Mouse (Mus musculus): ENCODE measurements around the gene Trmt10a. TPM values are rescaled to one million over a fixed set of nuclear protein-coding genes. Genes with fewer than 3 reads are reported as not detected.
A peak's percentile ranks its signal among the peaks of the same experiment; 100 is the strongest.

Trmt10a gene
- total RNA-seq, 1 experiment = 16.2 TPM

- DNase-seq (ENCODE audit: low read depth, low spot score) = no peak
- H3K4me1 ChIP-seq (ENCODE audit: control insufficient read depth in 2 of 2, insufficient read depth in 2 of 2, low read length in 2 of 2, poor library complexity in 1 of 2) = peaks cover 0 to 2% of the 10 kb centered on the region in 2 experiments; a peak in 1 of 4 replicates
- H3K9ac ChIP-seq (ENCODE audit: insufficient read depth, low read depth, low read length, poor library complexity, severe bottlenecking) = peak overlapping the region; percentile 67; the same call in 1 of the 2 replicates
- no peak overlapping the region for H3K27ac ChIP-seq (ENCODE audit: insufficient read depth, low read depth, low read length, poor library complexity, severe bottlenecking)
- H3K36me3 ChIP-seq (ENCODE audit: control insufficient read depth, insufficient read depth, low read length, poor library complexity, severe bottlenecking) = peaks cover 1% of the 10 kb centered on the region; the same call in 1 of the 2 replicates
- H3K4me3 ChIP-seq (ENCODE audit: insufficient read depth in 1 of 2, low read depth in 1 of 2, low read length in 2 of 2, poor library complexity in 1 of 2, severe bottlenecking in 1 of 2) = peak overlapping the region; percentile 46 to 99; a peak in 3 of 4 replicates
- in situ Hi-C loops (cut with MboI; ENCODE audit: low sequenced_read_pairs in 2 of 2, unreplicated experiment in 2 of 2) = loop anchor here (10.0 to 25.0 kb wide), 2 partner anchors 355 to 367 kb away; no protein-coding TSS in a partner anchor
- H3K9me3 ChIP-seq (ENCODE audit: control insufficient read depth, insufficient read depth, low read depth, low read length) = no peaks in the 10 kb centered on the region
- TF ChIP-seq ZNF384 (IDR thresholded peaks at IDR 0.05; ENCODE audit: low read depth, low read length) (no peak), ZC3H11A (IDR thresholded peaks at IDR 0.05; ENCODE audit: borderline replicate concordance, low read depth, low read length) (no peak), CHD2 (IDR thresholded peaks at IDR 0.05; ENCODE audit: low read depth, low read length) (no peak), MAFK (IDR thresholded peaks at IDR 0.05; ENCODE audit: insufficient read depth, low read depth, low read length) (no peak), HCFC1 (IDR thresholded peaks at IDR 0.05; ENCODE audit: borderline replicate concordance, insufficient read depth, low read length) (no peak)
Observed at GRCm38 (mm10) chr3:138142052-138142732, 1.1 kb upstream of the Trmt10a start.

GRCm38 (mm10) chr3:138142733-138143314 lies 424 bp upstream of the Trmt10a start:
- no peak for TF ChIP-seq ZC3H11A (IDR thresholded peaks at IDR 0.05; ENCODE audit: borderline replicate concordance, low read depth, low read length)
- TF ChIP-seq HCFC1 (IDR thresholded peaks at IDR 0.05; ENCODE audit: borderline replicate concordance, insufficient read depth, low read length) = no peak
- no peak for TF ChIP-seq MAFK (IDR thresholded peaks at IDR 0.05; ENCODE audit: insufficient read depth, low read depth, low read length)
- TF ChIP-seq CHD2 (IDR thresholded peaks at IDR 0.05; ENCODE audit: low read depth, low read length) = no peak; the same call in 1 of the 2 replicates
- TF ChIP-seq ZNF384 (IDR thresholded peaks at IDR 0.05; ENCODE audit: low read depth, low read length) = no peak
- peak overlapping the region; percentile 74 for H3K9ac ChIP-seq (ENCODE audit: insufficient read depth, low read depth, low read length, poor library complexity, severe bottlenecking)
- H3K4me1 ChIP-seq (ENCODE audit: control insufficient read depth in 2 of 2, insufficient read depth in 2 of 2, low read length in 2 of 2, poor library complexity in 1 of 2) = peaks cover 0 to 2% of the 10 kb centered on the region in 2 experiments; a peak in 1 of 4 replicates
- no peak for DNase-seq (ENCODE audit: low read depth, low spot score)
- peaks cover 3% of the 10 kb centered on the region; the same call in 1 of the 2 replicates for H3K36me3 ChIP-seq (ENCODE audit: control insufficient read depth, insufficient read depth, low read length, poor library complexity, severe bottlenecking)
- no peak overlapping the region; the same call in 1 of the 2 replicates for H3K27ac ChIP-seq (ENCODE audit: insufficient read depth, low read depth, low read length, poor library complexity, severe bottlenecking)
- in situ Hi-C loops (cut with MboI; ENCODE audit: low sequenced_read_pairs in 2 of 2, unreplicated experiment in 2 of 2) = loop anchor here (10.0 to 25.0 kb wide), 2 partner anchors 356 to 368 kb away; no protein-coding TSS in a partner anchor
- H3K4me3 ChIP-seq (ENCODE audit: insufficient read depth in 1 of 2, low read depth in 1 of 2, low read length in 2 of 2, poor library complexity in 1 of 2, severe bottlenecking in 1 of 2) = peak overlapping the region; percentile 84 to 99
- H3K9me3 ChIP-seq (ENCODE audit: control insufficient read depth, insufficient read depth, low read depth, low read length) = no peaks in the 10 kb centered on the region

GRCm38 (mm10) chr3:138144060-138144641 lies 903 bp downstream of the Trmt10a start:
- no peak for DNase-seq (ENCODE audit: low read depth, low spot score)
- in situ Hi-C loops (cut with MboI; ENCODE audit: low sequenced_read_pairs in 2 of 2, unreplicated experiment in 2 of 2) = loop anchor here (10.0 to 25.0 kb wide), 2 partner anchors 357 to 369 kb away; no protein-coding TSS in a partner anchor
- no peaks in the 10 kb centered on the region for H3K9me3 ChIP-seq (ENCODE audit: control insufficient read depth, insufficient read depth, low read depth, low read length)
- H3K4me1 ChIP-seq (ENCODE audit: control insufficient read depth in 2 of 2, insufficient read depth in 2 of 2, low read length in 2 of 2, poor library complexity in 1 of 2) = peaks cover 0 to 2% of the 10 kb centered on the region in 2 experiments; a peak in 1 of 4 replicates
- peak overlapping the region; percentile 95 to 99 for H3K4me3 ChIP-seq (ENCODE audit: insufficient read depth in 1 of 2, low read depth in 1 of 2, low read length in 2 of 2, poor library complexity in 1 of 2, severe bottlenecking in 1 of 2)
- H3K36me3 ChIP-seq (ENCODE audit: control insufficient read depth, insufficient read depth, low read length, poor library complexity, severe bottlenecking) = peaks cover 2% of the 10 kb centered on the region; the same call in 1 of the 2 replicates
- TF ChIP-seq ZNF384 (IDR thresholded peaks at IDR 0.05; ENCODE audit: low read depth, low read length) (peak; percentile 59), HCFC1 (IDR thresholded peaks at IDR 0.05; ENCODE audit: borderline replicate concordance, insufficient read depth, low read length) (no peak), ZC3H11A (IDR thresholded peaks at IDR 0.05; ENCODE audit: borderline replicate concordance, low read depth, low read length) (no peak)
- peak overlapping the region; percentile 100 for H3K27ac ChIP-seq (ENCODE audit: insufficient read depth, low read depth, low read length, poor library complexity, severe bottlenecking)
- peak overlapping the region; percentile 99 for H3K9ac ChIP-seq (ENCODE audit: insufficient read depth, low read depth, low read length, poor library complexity, severe bottlenecking)

GRCm38 (mm10) chr3:138144642-138145171 lies 1.5 kb downstream of the Trmt10a start, which contains the start of gene Mttp:
TSS of gene Mttp (minus strand) at chr3:138144968.
- Histone ChIP-seq H3K9ac (ENCODE audit: insufficient read depth, low read depth, low read length, poor library complexity, severe bottlenecking) (peak within 1 kb of the TSS; percentile 99), H3K9me3 (ENCODE audit: control insufficient read depth, insufficient read depth, low read depth, low read length) (no peaks in the 10 kb centered on the region), H3K4me3 (ENCODE audit: insufficient read depth in 1 of 2, low read depth in 1 of 2, low read length in 2 of 2, poor library complexity in 1 of 2, severe bottlenecking in 1 of 2) (peak within 1 kb of the TSS; percentile 95 to 99), H3K27ac (ENCODE audit: insufficient read depth, low read depth, low read length, poor library complexity, severe bottlenecking) (peak within 1 kb of the TSS; percentile 100), H3K4me1 (ENCODE audit: control insufficient read depth in 2 of 2, insufficient read depth in 2 of 2, low read length in 2 of 2, poor library complexity in 1 of 2) (peaks cover 0 to 2% of the 10 kb centered on the region in 2 experiments; a peak in 1 of 4 replicates), H3K36me3 (ENCODE audit: control insufficient read depth, insufficient read depth, low read length, poor library complexity, severe bottlenecking) (peaks cover 5% of the 10 kb centered on the region; the same call in 1 of the 2 replicates)
- TF ChIP-seq ZNF384 (IDR thresholded peaks at IDR 0.05; ENCODE audit: low read depth, low read length) = no peak
- 0 out of 2 replicates have a peak, but pooled peaks have one; percentile 23 for TF ChIP-seq HCFC1 (IDR thresholded peaks at IDR 0.05; ENCODE audit: borderline replicate concordance, insufficient read depth, low read length)
- TF ChIP-seq CHD2 (IDR thresholded peaks at IDR 0.05; ENCODE audit: low read depth, low read length) = no peak
- no peak for TF ChIP-seq MAFK (IDR thresholded peaks at IDR 0.05; ENCODE audit: insufficient read depth, low read depth, low read length)
- peak; percentile 64 for TF ChIP-seq ZC3H11A (IDR thresholded peaks at IDR 0.05; ENCODE audit: borderline replicate concordance, low read depth, low read length)
- DNase-seq (ENCODE audit: low read depth, low spot score) = peak; percentile 70
- in situ Hi-C loops (cut with MboI; ENCODE audit: low sequenced_read_pairs in 2 of 2, unreplicated experiment in 2 of 2) = loop anchor here (10.0 to 25.0 kb wide), 2 partner anchors 357 to 370 kb away; no protein-coding TSS in a partner anchor
